Mouse (Mus musculus) heart, embryonic 15.5 days (tissue): ENCODE results near the gene Rnf10. TPM values are rescaled to one million over a fixed set of nuclear protein-coding genes. Genes with fewer than 3 reads are reported as not detected.

Experiments used
- ATAC-seq: fragments of 200-750 bp; cut with Nextera tagmentation; replicated peaks from 2 replicates; pipeline ENCODE4 v1.8.0; 2017; ENCODE audit warnings: low read depth, moderate TSS enrichment; ENCODE audit not compliant: insufficient number of reproducible peaks, insufficient read depth, low FRiP score
- H3K27ac ChIP-seq: fragments of 300-500 bp; sonication (generic); 2 replicates; pipeline ENCODE4 v1.5.1; 2015; ENCODE audit warnings: mild to moderate bottlenecking, inconsistent platforms
- H3K27me3 ChIP-seq: fragments of 300-500 bp; sonication (generic); 2 replicates; pipeline ENCODE4 v1.6.1; 2015; ENCODE audit warnings: inconsistent platforms
- H3K36me3 ChIP-seq: fragments of 300-500 bp; sonication (generic); 2 replicates; pipeline ENCODE4 v1.6.1; 2015; ENCODE audit warnings: mild to moderate bottlenecking, inconsistent platforms
- H3K4me1 ChIP-seq: fragments of 300-500 bp; sonication (generic); replicated peaks from 2 replicates; pipeline ENCODE4 v1.6.1; 2015; ENCODE audit warnings: inconsistent platforms
- H3K4me2 ChIP-seq: fragments of 300-500 bp; sonication (generic); 2 replicates; pipeline ENCODE4 v1.6.1; 2015; ENCODE audit warnings: inconsistent platforms, mild to moderate bottlenecking, moderate library complexity
- H3K4me3 ChIP-seq: fragments of 300-500 bp; sonication (generic); 2 replicates; pipeline ENCODE4 v1.5.1; 2015; ENCODE audit warnings: mild to moderate bottlenecking, inconsistent platforms
- H3K9ac ChIP-seq: fragments of 300-500 bp; sonication (generic); 2 replicates; pipeline ENCODE4 v1.6.1; 2015; ENCODE audit warnings: mild to moderate bottlenecking, inconsistent platforms
- H3K9me3 ChIP-seq: fragments of 300-500 bp; sonication (generic); replicated peaks from 2 replicates; pipeline ENCODE4 v1.6.1; 2016; ENCODE audit warnings: inconsistent platforms
- WGBS: fragments of 180-500 bp; shearing (Covaris S2); methylation state at CpG from one replicate; pipeline ENCODE4 v1.1.7; 2015; ENCODE audit warnings: mixed read lengths; 5-methylcytosine and 5-hydroxymethylcytosine counted together
- polyA plus RNA-seq: library from polyadenylated mRNA; unstranded; fragments of >200 nt; fragmentation: Nextera tagmentation; extraction: Ambion mirVana; gene quantifications from 2 replicates; pipeline ENCODE4 v1.2.1, GENCODE M21; 2015

Gene Rnf10
- polyA plus RNA-seq, 1 experiment from 2014 or later, result 131 TPM

DNA sequence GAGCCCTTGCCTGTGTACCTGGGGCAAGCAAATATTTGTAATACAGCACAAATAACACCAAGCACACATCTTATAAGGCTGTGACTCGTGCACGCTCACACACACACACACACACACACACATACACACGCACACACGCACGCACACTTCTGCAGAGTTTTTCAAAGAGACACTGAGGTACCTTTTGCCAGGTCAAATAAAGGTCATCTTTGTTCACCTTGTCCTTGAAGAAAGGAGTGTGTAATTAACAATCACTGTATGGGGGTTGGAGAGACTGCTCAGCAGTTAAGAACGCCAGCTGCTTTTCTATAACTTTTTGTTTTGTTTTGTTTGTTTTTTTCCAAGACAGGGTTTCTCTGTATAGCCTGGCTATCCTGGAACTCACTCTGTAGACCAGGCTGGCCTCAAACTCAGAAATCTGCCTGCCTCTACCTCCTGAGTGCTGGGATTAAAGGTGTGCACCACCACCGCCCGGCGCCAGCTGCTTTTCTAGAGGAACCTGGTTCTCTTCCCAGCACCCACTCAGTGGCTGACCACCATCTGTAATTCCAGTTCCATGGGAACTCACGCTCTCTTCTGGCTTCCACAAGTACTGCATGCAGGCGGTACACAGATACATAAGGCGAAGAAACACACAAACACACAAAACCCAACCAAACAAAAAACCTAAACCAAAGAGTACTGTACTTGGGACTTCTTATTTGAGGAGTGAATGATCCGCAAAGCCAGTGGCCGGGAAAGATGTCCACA, 39.5 kb downstream of the Rnf10 start:
- H3K27ac ChIP-seq, result no peak overlapping the region
- no peaks in the 10 kb centered on the region for H3K9me3 ChIP-seq
- peaks cover 6% of the 10 kb centered on the region; the same call in 1 of the 2 replicates for H3K27me3 ChIP-seq
- no peak overlapping the region for H3K9ac ChIP-seq
- 92% methylated on average over 14 of the region's 14 CpGs for WGBS
- H3K4me1 ChIP-seq, result peaks cover 25% of the 10 kb centered on the region
- no peaks in the 10 kb centered on the region for H3K36me3 ChIP-seq
- H3K4me2 ChIP-seq, result no peak overlapping the region
- no peak overlapping the region for H3K4me3 ChIP-seq
- ATAC-seq, result no peak

DNA sequence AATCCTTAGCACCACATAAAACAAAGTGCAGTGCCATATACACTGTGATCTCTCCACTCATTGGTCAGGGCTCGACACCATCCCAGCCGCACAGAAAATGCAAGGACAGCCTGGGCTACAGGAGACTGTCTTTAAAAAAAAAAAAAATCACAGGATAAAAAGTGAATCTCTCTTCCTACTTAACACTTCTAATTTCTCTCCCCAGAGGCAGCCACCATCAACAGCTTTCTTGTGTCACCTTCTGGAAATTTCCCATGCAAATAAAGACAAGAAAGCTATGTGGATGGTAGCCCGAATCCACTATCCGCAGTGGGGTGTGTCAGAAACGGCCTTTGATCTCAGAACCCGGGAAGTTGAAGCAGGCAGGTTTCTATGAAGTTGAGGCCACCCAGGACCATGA, 40.2 kb downstream of the Rnf10 start:
- H3K9me3 ChIP-seq, result no peaks in the 10 kb centered on the region
- H3K27me3 ChIP-seq, result peaks cover 6% of the 10 kb centered on the region; the same call in 1 of the 2 replicates
- no peak for ATAC-seq
- no peak overlapping the region for H3K4me2 ChIP-seq
- 65% methylated on average over 6 of the region's 6 CpGs for WGBS
- H3K9ac ChIP-seq, result no peak overlapping the region
- no peaks in the 10 kb centered on the region for H3K36me3 ChIP-seq
- peaks cover 25% of the 10 kb centered on the region for H3K4me1 ChIP-seq
- H3K4me3 ChIP-seq, result no peak overlapping the region
- H3K27ac ChIP-seq, result no peak overlapping the region

DNA sequence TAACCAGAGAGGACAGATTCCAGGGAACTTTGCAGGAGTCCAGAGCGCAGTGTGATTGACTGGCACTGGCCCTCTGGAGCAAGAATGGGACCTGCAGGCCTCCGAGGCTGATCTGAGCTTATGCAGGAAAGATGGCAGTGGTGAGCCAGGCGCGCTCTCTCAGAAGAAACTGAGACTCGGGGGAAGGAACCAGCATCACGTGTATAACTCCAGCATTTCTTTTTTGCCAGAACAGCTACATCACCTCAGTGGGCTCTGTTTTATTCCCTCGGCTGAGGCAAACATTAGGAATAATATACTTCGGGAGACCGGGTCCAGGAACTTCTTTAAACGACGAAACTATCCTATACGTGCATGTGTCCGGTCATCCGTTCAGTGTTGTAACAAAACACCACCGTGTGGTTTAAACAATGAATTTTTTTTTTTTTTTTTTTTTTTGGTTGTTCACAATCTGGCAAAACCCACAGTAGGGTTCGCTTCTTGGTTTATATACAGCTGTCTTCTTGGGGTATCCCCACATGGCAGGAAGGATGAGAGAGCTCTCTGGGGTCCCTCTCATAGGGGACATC, 41.1 kb downstream of the Rnf10 start:
- 45% methylated on average over 16 of the region's 16 CpGs for WGBS
- no peak overlapping the region for H3K9ac ChIP-seq
- no peak for ATAC-seq
- no peaks in the 10 kb centered on the region for H3K9me3 ChIP-seq
- H3K4me2 ChIP-seq, result peak overlapping the region; percentile 21
- peaks cover 23% of the 10 kb centered on the region for H3K4me1 ChIP-seq
- peak overlapping the region; percentile 49; the same call in 1 of the 2 replicates for H3K27ac ChIP-seq
- no peak overlapping the region for H3K4me3 ChIP-seq
- H3K27me3 ChIP-seq, result peaks cover 6% of the 10 kb centered on the region; the same call in 1 of the 2 replicates
- no peaks in the 10 kb centered on the region for H3K36me3 ChIP-seq

DNA sequence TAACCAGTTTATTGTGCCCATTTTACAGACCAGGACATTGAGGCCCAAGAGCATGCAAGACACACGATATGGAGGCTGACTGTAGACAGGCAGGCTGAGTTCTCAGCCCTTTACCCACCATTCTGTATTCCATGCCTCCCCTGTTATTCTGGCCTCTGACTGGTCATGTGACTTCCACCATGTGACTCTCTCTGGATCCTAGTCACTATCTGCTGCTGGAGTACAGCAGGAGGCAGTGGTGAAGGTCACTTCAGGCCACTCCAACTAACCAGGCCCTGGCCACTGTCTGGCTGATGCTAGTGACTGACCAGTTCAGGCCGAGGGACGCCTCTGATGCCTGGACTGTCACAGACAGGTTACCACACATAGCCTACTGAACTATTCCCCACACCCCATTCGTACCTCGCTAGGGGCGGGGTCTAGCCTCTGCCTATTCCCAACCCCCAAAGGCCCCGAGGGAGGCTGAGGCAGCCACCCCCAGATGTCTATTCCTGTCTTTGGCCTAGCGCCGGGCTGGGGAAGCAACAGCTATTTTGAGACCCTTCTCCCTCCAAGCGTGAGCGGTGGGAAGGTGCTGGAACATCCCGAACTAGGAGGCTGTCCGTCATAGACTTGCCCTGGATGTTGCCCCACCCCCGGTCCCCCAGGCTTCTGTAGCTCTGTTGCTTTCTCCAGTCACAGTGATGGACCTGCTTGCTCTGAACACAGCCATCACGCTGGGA, 41.7 kb downstream of the Rnf10 start:
- WGBS, result 35% methylated on average over 15 of the region's 15 CpGs
- Histone ChIP-seq H3K27me3 (peaks cover 6% of the 10 kb centered on the region; the same call in 1 of the 2 replicates), H3K9me3 (no peaks in the 10 kb centered on the region), H3K27ac (peak overlapping the region; percentile 57), H3K9ac (no peak overlapping the region), H3K36me3 (no peaks in the 10 kb centered on the region), H3K4me1 (peaks cover 20% of the 10 kb centered on the region), H3K4me3 (no peak overlapping the region), H3K4me2 (peak overlapping the region; percentile 21)
- peak; percentile 54 for ATAC-seq

DNA sequence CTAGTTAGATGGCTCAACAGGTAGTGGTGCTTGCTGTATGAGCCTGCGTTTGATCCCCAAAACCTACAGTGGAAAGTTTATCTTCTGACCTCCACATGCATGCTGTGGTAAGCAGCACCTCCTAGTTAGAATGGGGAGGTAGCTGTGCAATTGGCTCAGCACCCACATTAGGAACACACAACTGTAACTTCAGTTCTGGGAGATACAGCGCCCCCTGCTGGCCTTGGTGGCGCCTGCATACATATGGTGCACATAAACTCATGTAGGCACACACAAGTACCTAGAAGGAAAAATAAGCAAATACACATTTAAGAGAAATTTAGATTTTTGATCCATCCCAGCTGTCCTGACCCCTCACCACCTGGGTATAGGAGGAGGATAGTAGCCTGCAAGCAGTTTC, 50.2 kb downstream of the Rnf10 start:
- WGBS, result 76% methylated on average over 3 of the region's 3 CpGs
- Histone ChIP-seq H3K9ac (no peak overlapping the region), H3K36me3 (no peaks in the 10 kb centered on the region), H3K4me3 (no peak overlapping the region), H3K27ac (no peak overlapping the region), H3K4me1 (peaks cover 10% of the 10 kb centered on the region), H3K4me2 (no peak overlapping the region), H3K27me3 (no peaks in the 10 kb centered on the region; the same call in 1 of the 2 replicates), H3K9me3 (no peaks in the 10 kb centered on the region)
- no peak for ATAC-seq

DNA sequence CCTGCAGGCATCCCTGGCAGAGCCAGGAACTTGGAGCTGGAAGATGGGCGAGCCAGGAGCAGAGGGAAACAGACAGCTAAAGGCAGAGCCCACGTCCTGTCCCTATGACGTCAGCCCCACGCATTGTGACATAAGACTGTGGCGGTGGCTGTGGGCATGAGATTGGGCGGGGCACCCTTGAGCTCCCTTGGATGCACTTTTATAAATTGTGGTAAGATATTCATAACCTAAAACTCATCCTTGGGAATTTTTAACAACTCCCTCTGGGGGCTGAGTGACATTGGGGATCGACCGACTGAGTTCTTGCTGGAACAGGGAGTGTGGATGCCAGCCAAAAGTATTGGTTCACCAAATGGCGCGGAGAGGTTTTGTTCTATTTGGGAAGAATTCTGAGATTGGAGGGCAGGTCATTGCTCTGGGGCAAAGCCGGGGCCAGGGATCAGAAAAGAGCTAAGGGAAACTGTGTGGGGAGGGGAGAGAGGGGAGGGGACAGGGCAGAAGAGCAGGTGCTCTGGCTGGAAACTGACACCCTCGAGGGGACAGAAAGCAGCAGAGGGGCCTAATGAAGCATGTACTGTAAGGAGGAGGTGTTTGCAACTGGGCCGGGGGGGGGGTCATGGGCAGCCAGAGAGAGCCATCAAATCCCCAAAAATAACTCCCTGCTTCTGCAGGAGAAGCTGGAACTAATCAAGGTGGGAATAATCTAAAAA, 51.6 kb downstream of the Rnf10 start:
- Histone ChIP-seq H3K9ac (no peak overlapping the region), H3K36me3 (no peaks in the 10 kb centered on the region), H3K9me3 (no peaks in the 10 kb centered on the region), H3K4me2 (no peak overlapping the region), H3K27me3 (peaks cover 1% of the 10 kb centered on the region; the same call in 1 of the 2 replicates), H3K27ac (no peak overlapping the region), H3K4me1 (peaks cover 10% of the 10 kb centered on the region), H3K4me3 (no peak overlapping the region)
- no peak for ATAC-seq
- WGBS, result 33% methylated on average over 13 of the region's 13 CpGs

DNA sequence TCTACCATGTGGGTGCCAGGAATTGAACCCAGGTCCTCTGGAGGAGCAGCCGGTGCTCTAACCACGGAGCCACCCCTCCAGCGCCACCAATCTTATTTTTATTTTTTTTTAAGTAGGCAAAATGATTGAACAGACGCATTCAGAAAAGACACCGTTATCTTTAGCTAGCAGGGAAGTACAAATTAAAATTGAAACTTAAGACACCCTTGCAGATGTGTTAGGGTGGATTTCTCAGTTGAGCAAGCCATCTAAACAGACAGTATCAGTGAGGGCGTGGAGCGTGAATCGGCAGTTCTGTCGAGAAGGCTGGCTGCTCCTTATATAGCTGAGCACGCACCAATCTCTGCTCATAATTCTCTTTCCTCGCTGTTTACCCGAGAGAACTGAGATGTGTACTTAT, 54.7 kb downstream of the Rnf10 start:
- Histone ChIP-seq H3K4me2 (no peak overlapping the region), H3K4me1 (peaks cover 16% of the 10 kb centered on the region), H3K9ac (no peak overlapping the region), H3K27ac (no peak overlapping the region), H3K9me3 (no peaks in the 10 kb centered on the region), H3K36me3 (no peaks in the 10 kb centered on the region), H3K4me3 (no peak overlapping the region), H3K27me3 (peaks cover 19% of the 10 kb centered on the region)
- WGBS, result 89% methylated on average over 12 of the region's 12 CpGs
- no peak for ATAC-seq

DNA sequence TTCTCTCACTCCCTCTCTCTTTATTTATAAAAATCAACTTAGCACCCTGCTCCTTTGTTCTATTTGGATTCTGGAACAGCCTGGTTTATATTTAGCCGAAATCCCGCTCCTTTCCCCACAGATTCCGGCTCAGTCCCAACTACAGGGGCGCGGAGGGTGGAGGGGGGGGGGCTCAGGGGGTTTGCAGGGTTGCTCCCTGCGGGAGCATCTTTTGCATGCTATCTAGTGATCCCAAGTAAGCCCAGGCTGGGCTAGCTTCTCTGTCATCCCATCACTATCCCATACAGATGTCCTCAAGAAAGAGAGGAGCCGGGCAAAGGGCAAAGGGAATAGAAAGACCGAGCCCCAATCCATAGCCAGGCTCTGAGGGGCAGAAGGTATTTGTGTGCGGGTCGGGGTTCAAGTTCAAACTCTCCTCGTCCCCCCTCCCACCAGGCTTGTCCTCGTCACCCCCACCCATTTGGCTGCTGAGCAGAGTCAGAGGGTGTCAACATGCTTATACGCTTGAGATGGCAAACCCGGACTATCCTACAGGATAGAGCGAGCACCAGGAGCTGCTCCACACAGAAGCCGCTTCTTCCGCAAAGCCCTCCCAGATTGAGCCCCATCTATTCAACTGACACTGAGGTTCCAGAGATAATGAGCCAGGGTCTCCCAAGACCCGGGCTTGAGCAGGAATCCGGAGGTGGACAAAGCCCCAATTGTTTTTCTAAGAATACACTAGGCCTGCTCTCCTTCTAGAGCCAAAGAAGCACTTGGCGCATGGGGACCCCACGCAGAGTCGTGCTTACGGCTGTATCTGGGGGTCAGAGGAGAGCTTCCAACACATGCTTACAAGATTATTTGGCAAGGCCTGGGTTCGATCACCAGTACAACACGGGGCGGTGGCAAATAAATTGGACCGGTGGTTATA, 57.2 kb downstream of the Rnf10 start:
- no peaks in the 10 kb centered on the region for H3K36me3 ChIP-seq
- peaks cover 6% of the 10 kb centered on the region for H3K4me1 ChIP-seq
- H3K9ac ChIP-seq, result peak overlapping the region; percentile 53; the same call in 1 of the 2 replicates
- H3K27ac ChIP-seq, result no peak overlapping the region
- peak overlapping the region; percentile 82 for H3K4me2 ChIP-seq
- H3K4me3 ChIP-seq, result peak overlapping the region; percentile 50
- H3K27me3 ChIP-seq, result peaks cover 19% of the 10 kb centered on the region
- H3K9me3 ChIP-seq, result no peaks in the 10 kb centered on the region
- no peak for ATAC-seq
- 24% methylated on average over 27 of the region's 27 CpGs for WGBS

DNA sequence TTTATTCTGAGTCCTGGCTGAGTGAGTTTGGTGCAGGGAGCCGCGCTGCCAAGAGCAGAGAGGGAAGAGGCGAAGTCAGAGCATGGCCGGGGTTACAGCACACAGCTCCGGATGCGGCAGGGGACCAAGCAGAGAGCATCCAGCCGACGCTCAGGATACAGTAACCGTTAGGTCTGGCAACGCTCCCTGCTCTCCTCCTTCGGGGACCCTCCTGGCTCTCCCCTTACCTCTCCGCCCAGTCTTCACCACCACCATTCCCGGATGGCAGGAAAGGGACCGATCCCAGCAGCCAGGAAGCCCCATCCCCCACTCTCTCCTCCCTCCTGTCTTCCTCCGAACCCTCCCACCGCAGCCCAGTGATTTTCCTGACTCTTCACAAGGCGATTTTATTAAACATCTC, 57.8 kb downstream of the Rnf10 start:
- WGBS, result 2% methylated on average over 17 of the region's 17 CpGs
- ATAC-seq, result no peak
- Histone ChIP-seq H3K4me2 (peak overlapping the region; percentile 82), H3K27me3 (peaks cover 19% of the 10 kb centered on the region), H3K4me1 (peaks cover 6% of the 10 kb centered on the region), H3K9ac (peak overlapping the region; percentile 53; the same call in 1 of the 2 replicates), H3K36me3 (no peaks in the 10 kb centered on the region), H3K9me3 (no peaks in the 10 kb centered on the region), H3K4me3 (peak overlapping the region; percentile 50), H3K27ac (no peak overlapping the region)

DNA sequence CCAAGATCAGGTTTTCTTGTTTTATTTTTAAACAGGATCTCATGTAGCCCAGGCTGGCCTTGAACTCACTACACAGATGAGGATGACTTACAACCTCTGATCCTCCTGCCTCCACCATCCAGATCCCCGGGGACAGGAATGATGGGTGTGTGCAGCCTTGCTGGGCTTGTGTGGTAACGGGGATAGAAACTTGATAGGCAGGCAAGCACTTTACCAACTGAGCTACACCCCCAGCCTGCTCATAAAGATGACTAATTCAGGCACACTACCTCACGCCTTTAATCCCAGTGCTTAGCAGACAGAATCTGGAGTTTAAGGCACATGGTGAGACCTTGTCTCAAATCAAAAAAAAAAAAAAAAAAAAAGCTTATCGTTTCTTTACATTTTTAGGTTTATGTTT, 59.8 kb downstream of the Rnf10 start:
- no peak overlapping the region for H3K27ac ChIP-seq
- H3K4me2 ChIP-seq, result no peak overlapping the region
- H3K4me3 ChIP-seq, result no peak overlapping the region
- no peak overlapping the region for H3K9ac ChIP-seq
- peaks cover 6% of the 10 kb centered on the region for H3K4me1 ChIP-seq
- no peaks in the 10 kb centered on the region for H3K9me3 ChIP-seq
- WGBS, result 60% methylated on average over 4 of the region's 4 CpGs
- H3K36me3 ChIP-seq, result no peaks in the 10 kb centered on the region
- ATAC-seq, result no peak
- H3K27me3 ChIP-seq, result peaks cover 19% of the 10 kb centered on the region
